Mouse (Mus musculus) kidney, adult 2 months (tissue): ENCODE results near the gene Calm1. TPM values are rescaled to one million over a fixed set of nuclear protein-coding genes. Genes with fewer than 3 reads are reported as not detected.

Source experiments
- DNase-seq: peaks from one replicate; pipeline ENCODE4 v3.0.0; 2021
- H3K27ac ChIP-seq: fragments of 200-500 bp; 2 replicates; pipeline ENCODE4 v1.5.1; 2012; ENCODE audit warnings: low read depth, low read length, control low read depth, inconsistent platforms; ENCODE audit not compliant: insufficient read depth
- H3K27me3 ChIP-seq: fragments of 200-500 bp; replicated peaks from 2 replicates; pipeline ENCODE4 v1.6.1; 2012; ENCODE audit warnings: mild to moderate bottlenecking, moderate library complexity, low read length, inconsistent platforms; ENCODE audit not compliant: control insufficient read depth, insufficient read depth
- H3K36me3 ChIP-seq: fragments of 200-500 bp; 2 replicates; pipeline ENCODE4 v1.6.1; 2012; ENCODE audit warnings: mild to moderate bottlenecking, moderate library complexity, low read length, inconsistent platforms; ENCODE audit not compliant: control insufficient read depth, insufficient read depth
- H3K4me1 ChIP-seq: fragments of 200-500 bp; 2 replicates; pipeline ENCODE4 v1.6.1; 2011; ENCODE audit warnings: low read length; ENCODE audit not compliant: control insufficient read depth, insufficient read depth
- H3K4me3 ChIP-seq: fragments of 200-500 bp; 2 replicates; pipeline ENCODE4 v1.5.1; 2011; ENCODE audit warnings: mild to moderate bottlenecking, low read depth, low read length, control low read depth; ENCODE audit not compliant: insufficient read depth
- CTCF ChIP-seq: fragments of 200-500 bp; conservative IDR thresholded peaks from 2 replicates; pipeline ENCODE4 v1.5.1; 2011; ENCODE audit warnings: low read depth, mild to moderate bottlenecking, control low read depth, low read length, moderate library complexity, mixed read lengths; ENCODE audit not compliant: insufficient read depth, insufficient read length
- POLR2A ChIP-seq: fragments of 200-500 bp; IDR thresholded peaks from one replicate; pipeline ENCODE4 v1.6.1; 2011; ENCODE audit warnings: low read depth, low read length, control low read depth
- WGBS: fragments of 180-500 bp; shearing (Covaris S2); methylation state at CpG from one replicate; pipeline ENCODE4 v1.1.7; 2018; 5-methylcytosine and 5-hydroxymethylcytosine counted together
- polyA plus RNA-seq: library from polyadenylated mRNA; depleted of rRNA; stranded (reverse); fragments of >200 nt; gene quantifications from 2 replicates; pipeline ENCODE4 v1.2.3, GENCODE M21; 2012

The Calm1 gene
- polyA plus RNA-seq, 1 experiment: 133 TPM

GRCm38 (mm10) chr12:100226073-100226472, 26.8 kb downstream of the Calm1 start:
- WGBS: 69% methylated on average over 5 of the region's 5 CpGs
- H3K4me1 ChIP-seq: no peaks in the 10 kb centered on the region
- no peaks in the 10 kb centered on the region for H3K27me3 ChIP-seq
- H3K36me3 ChIP-seq: no peaks in the 10 kb centered on the region
- no peak for TF ChIP-seq POLR2A
- TF ChIP-seq CTCF: no peak
- DNase-seq: no peak
- H3K4me3 ChIP-seq: no peak overlapping the region
- H3K27ac ChIP-seq: no peak overlapping the region

GRCm38 (mm10) chr12:100226621-100227020, 27.4 kb downstream of the Calm1 start:
- Histone ChIP-seq H3K4me1 (no peaks in the 10 kb centered on the region), H3K27me3 (no peaks in the 10 kb centered on the region), H3K4me3 (no peak overlapping the region), H3K36me3 (no peaks in the 10 kb centered on the region), H3K27ac (no peak overlapping the region)
- WGBS: 84% methylated on average over 8 of the region's 8 CpGs
- TF ChIP-seq CTCF: no peak
- no peak for TF ChIP-seq POLR2A
- DNase-seq: no peak

- TF ChIP-seq POLR2A: no peak
- TF ChIP-seq CTCF: no peak
- H3K4me3 ChIP-seq: no peak overlapping the region
- WGBS: 59% methylated on average over 11 of the region's 11 CpGs
- H3K4me1 ChIP-seq: no peaks in the 10 kb centered on the region
- no peak for DNase-seq
- no peak overlapping the region for H3K27ac ChIP-seq
- no peaks in the 10 kb centered on the region for H3K27me3 ChIP-seq
- no peaks in the 10 kb centered on the region for H3K36me3 ChIP-seq
Observed at GRCm38 (mm10) chr12:100228041-100228725, 28.9 kb downstream of the Calm1 start.

GRCm38 (mm10) chr12:100234201-100234600, 35.0 kb downstream of the Calm1 start:
- Histone ChIP-seq H3K4me1 (no peaks in the 10 kb centered on the region), H3K27ac (no peak overlapping the region), H3K36me3 (no peaks in the 10 kb centered on the region), H3K27me3 (no peaks in the 10 kb centered on the region), H3K4me3 (no peak overlapping the region)
- TF ChIP-seq CTCF (no peak), POLR2A (no peak)
- 86% methylated on average over 5 of the region's 5 CpGs for WGBS
- no peak for DNase-seq

GRCm38 (mm10) chr12:100234919-100235318, 35.7 kb downstream of the Calm1 start:
- Histone ChIP-seq H3K27ac (no peak overlapping the region), H3K4me1 (no peaks in the 10 kb centered on the region), H3K36me3 (no peaks in the 10 kb centered on the region), H3K27me3 (no peaks in the 10 kb centered on the region), H3K4me3 (no peak overlapping the region)
- DNase-seq: no peak
- WGBS: 86% methylated on average over 7 of the region's 7 CpGs
- TF ChIP-seq CTCF (no peak), POLR2A (no peak)

GRCm38 (mm10) chr12:100235423-100235822, 36.2 kb downstream of the Calm1 start:
- H3K4me1 ChIP-seq: no peaks in the 10 kb centered on the region
- H3K4me3 ChIP-seq: no peak overlapping the region
- no peak overlapping the region for H3K27ac ChIP-seq
- DNase-seq: no peak
- 42% methylated on average over 5 of the region's 5 CpGs for whole genome bisulfite sequencing
- no peaks in the 10 kb centered on the region for H3K27me3 ChIP-seq
- no peaks in the 10 kb centered on the region for H3K36me3 ChIP-seq
- TF ChIP-seq CTCF (no peak), POLR2A (no peak)

GRCm38 (mm10) chr12:100239404-100239803, 40.2 kb downstream of the Calm1 start:
- no peaks in the 10 kb centered on the region for H3K36me3 ChIP-seq
- WGBS: 87% methylated on average over 7 of the region's 7 CpGs
- TF ChIP-seq POLR2A: no peak
- TF ChIP-seq CTCF: no peak
- H3K27me3 ChIP-seq: peaks cover 1% of the 10 kb centered on the region; the same call in 1 of the 2 replicates
- no peaks in the 10 kb centered on the region for H3K4me1 ChIP-seq
- H3K4me3 ChIP-seq: no peak overlapping the region
- no peak for DNase-seq
- H3K27ac ChIP-seq: no peak overlapping the region
